Mouse (Mus musculus) midbrain, embryonic 16.5 days (tissue): ENCODE measurements around the gene Scaf1. TPM values are rescaled to one million over a fixed set of nuclear protein-coding genes. Genes with fewer than 3 reads are reported as not detected.

Experiments
- ATAC-seq: fragments of 200-750 bp; cut with Nextera tagmentation; 2 replicates; pipeline ENCODE4 v1.8.0; 2017; ENCODE audit warnings: moderate TSS enrichment
- H3K27ac ChIP-seq: fragments of 300-500 bp; sonication (generic); 2 replicates; pipeline ENCODE4 v1.5.1; 2014; ENCODE audit warnings: mild to moderate bottlenecking, low read length, mixed read lengths
- H3K27me3 ChIP-seq: fragments of 300-500 bp; sonication (generic); 2 replicates; pipeline ENCODE4 v1.6.1; 2014; ENCODE audit warnings: low read depth, low read length, mixed read lengths; ENCODE audit not compliant: control insufficient read depth, insufficient read depth
- H3K36me3 ChIP-seq: fragments of 300-500 bp; sonication (generic); 2 replicates; pipeline ENCODE4 v1.6.1; 2014; ENCODE audit warnings: mild to moderate bottlenecking, low read length, moderate library complexity, mixed read lengths; ENCODE audit not compliant: control insufficient read depth, insufficient read depth
- H3K4me1 ChIP-seq: fragments of 300-500 bp; sonication (generic); 2 replicates; pipeline ENCODE4 v1.6.1; 2014; ENCODE audit warnings: mild to moderate bottlenecking, low read length, mixed read lengths; ENCODE audit not compliant: control insufficient read depth, insufficient read depth
- H3K4me2 ChIP-seq: fragments of 300-500 bp; sonication (generic); 2 replicates; pipeline ENCODE4 v1.6.1; 2014; ENCODE audit warnings: mild to moderate bottlenecking, low read length, mixed read lengths
- H3K4me3 ChIP-seq: fragments of 300-500 bp; sonication (generic); 2 replicates; pipeline ENCODE4 v1.5.1; 2014; ENCODE audit warnings: low read depth, mild to moderate bottlenecking, low read length, moderate library complexity, mixed read lengths
- H3K9ac ChIP-seq: fragments of 300-500 bp; sonication (generic); 2 replicates; pipeline ENCODE4 v1.6.1; 2014; ENCODE audit warnings: low read depth, low read length, mixed read lengths
- H3K9me3 ChIP-seq: fragments of 300-500 bp; sonication (generic); replicated peaks from 2 replicates; pipeline ENCODE4 v1.6.1; 2014; ENCODE audit warnings: mild to moderate bottlenecking, low read length, mixed read lengths; ENCODE audit not compliant: control insufficient read depth, poor library complexity, severe bottlenecking
- WGBS: fragments of 180-500 bp; shearing (Covaris S2); extraction: QIAGEN DNeasy Blood & Tissue Kit; methylation state at CpG from one replicate; pipeline ENCODE4 v1.1.7; 2014; 5-methylcytosine and 5-hydroxymethylcytosine counted together
- polyA plus RNA-seq: library from polyadenylated mRNA; unstranded; fragments of >200 nt; fragmentation: Nextera tagmentation; extraction: Ambion mirVana; gene quantifications from 2 replicates; pipeline ENCODE4 v1.2.1, GENCODE M21; 2015

The Scaf1 gene
- polyA plus RNA-seq, 1 experiment from 2014 or later = 42.4 TPM

- 96% methylated on average over 26 of the region's 26 CpGs for WGBS
- Histone ChIP-seq H3K4me3 (no peak overlapping the region), H3K4me1 (peaks cover 9% of the 10 kb centered on the region), H3K9ac (no peak overlapping the region), H3K36me3 (peaks cover 68% of the 10 kb centered on the region), H3K27ac (no peak overlapping the region), H3K4me2 (no peak overlapping the region), H3K27me3 (no peaks in the 10 kb centered on the region), H3K9me3 (no peaks in the 10 kb centered on the region)
- ATAC-seq = no peak
These were observed 30.7 kb upstream of the Scaf1 start for GRCm38 (mm10) chr7:45046853-45047350.

DNA sequence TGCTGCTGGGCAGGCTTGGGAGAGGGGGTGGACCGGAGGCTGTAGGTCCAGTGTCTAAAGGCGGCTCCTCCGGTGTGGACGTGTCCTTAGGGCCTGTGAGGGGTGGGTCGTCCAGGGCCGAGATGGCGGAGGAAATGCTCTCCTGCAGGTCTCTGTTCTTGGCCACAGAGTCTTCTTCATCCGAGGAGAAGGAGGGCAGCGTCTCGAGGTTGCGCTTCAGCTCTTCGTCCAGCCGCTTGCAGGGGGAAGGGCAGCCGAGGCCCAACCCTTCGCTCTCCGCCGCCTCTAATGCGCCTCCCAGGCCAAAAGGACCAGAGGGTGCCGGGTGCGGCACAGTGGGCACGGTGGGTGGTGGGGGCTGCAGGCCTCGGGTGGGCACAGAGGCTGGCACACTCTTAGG is 29.6 kb upstream of the Scaf1 start:
- Histone ChIP-seq H3K4me3 (no peak overlapping the region), H3K9ac (no peak overlapping the region), H3K27ac (no peak overlapping the region), H3K9me3 (no peaks in the 10 kb centered on the region), H3K27me3 (no peaks in the 10 kb centered on the region), H3K36me3 (peaks cover 76% of the 10 kb centered on the region), H3K4me1 (peaks cover 4% of the 10 kb centered on the region; the same call in 1 of the 2 replicates), H3K4me2 (no peak overlapping the region)
- 94% methylated on average over 22 of the region's 22 CpGs for WGBS
- no peak for ATAC-seq

DNA sequence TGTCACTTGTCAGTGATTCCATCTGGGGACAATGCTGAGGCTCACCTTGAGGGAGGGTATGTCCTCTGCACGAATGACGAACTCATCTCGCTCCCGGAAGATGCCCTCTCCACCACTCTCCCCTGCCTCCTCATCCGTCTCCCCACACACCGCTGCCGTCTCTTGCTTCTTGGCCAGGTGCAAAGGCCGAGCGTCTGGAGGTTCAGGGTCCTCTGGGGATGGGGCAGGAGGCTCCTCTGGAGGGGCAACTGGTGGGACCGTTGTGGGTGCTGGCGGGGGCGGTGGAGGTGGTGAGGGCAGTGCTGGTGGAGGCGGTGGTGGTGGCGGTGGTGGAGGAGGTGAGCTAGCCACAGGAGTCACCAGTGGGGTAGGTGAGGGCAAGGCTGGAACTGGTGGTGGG is 27.1 kb upstream of the Scaf1 start:
- no peak overlapping the region for H3K9ac ChIP-seq

GRCm38 (mm10) chr7:45040851-45041250 is 24.7 kb upstream of the Scaf1 start:
- H3K9ac ChIP-seq = no peak overlapping the region

More for the DNA sequence above, 27.1 kb upstream of the Scaf1 start:
- H3K36me3 ChIP-seq = peaks cover 78% of the 10 kb centered on the region
- no peak for ATAC-seq
- no peak overlapping the region for H3K4me2 ChIP-seq
- H3K9me3 ChIP-seq = no peaks in the 10 kb centered on the region
- H3K27ac ChIP-seq = no peak overlapping the region
- 97% methylated on average over 14 of the region's 14 CpGs for WGBS
- H3K4me3 ChIP-seq = no peak overlapping the region
- no peaks in the 10 kb centered on the region for H3K4me1 ChIP-seq
- no peaks in the 10 kb centered on the region for H3K27me3 ChIP-seq

GRCm38 (mm10) chr7:45038411-45038810 is 22.2 kb upstream of the Scaf1 start:
- Histone ChIP-seq H3K36me3 (peaks cover 81% of the 10 kb centered on the region), H3K4me3 (no peak overlapping the region), H3K4me2 (no peak overlapping the region), H3K9me3 (no peaks in the 10 kb centered on the region), H3K9ac (no peak overlapping the region), H3K4me1 (no peaks in the 10 kb centered on the region), H3K27ac (no peak overlapping the region), H3K27me3 (no peaks in the 10 kb centered on the region)
- 95% methylated on average over 9 of the region's 9 CpGs for WGBS
- no peak for ATAC-seq

More at GRCm38 (mm10) chr7:45040851-45041250, 24.7 kb upstream of the Scaf1 start:
- no peak overlapping the region for H3K4me3 ChIP-seq
- no peaks in the 10 kb centered on the region for H3K4me1 ChIP-seq
- no peaks in the 10 kb centered on the region for H3K27me3 ChIP-seq
- H3K4me2 ChIP-seq = no peak overlapping the region
- peaks cover 73% of the 10 kb centered on the region for H3K36me3 ChIP-seq
- no peak for ATAC-seq
- H3K9me3 ChIP-seq = no peaks in the 10 kb centered on the region
- WGBS = 94% methylated on average over 9 of the region's 9 CpGs
- no peak overlapping the region for H3K27ac ChIP-seq

DNA sequence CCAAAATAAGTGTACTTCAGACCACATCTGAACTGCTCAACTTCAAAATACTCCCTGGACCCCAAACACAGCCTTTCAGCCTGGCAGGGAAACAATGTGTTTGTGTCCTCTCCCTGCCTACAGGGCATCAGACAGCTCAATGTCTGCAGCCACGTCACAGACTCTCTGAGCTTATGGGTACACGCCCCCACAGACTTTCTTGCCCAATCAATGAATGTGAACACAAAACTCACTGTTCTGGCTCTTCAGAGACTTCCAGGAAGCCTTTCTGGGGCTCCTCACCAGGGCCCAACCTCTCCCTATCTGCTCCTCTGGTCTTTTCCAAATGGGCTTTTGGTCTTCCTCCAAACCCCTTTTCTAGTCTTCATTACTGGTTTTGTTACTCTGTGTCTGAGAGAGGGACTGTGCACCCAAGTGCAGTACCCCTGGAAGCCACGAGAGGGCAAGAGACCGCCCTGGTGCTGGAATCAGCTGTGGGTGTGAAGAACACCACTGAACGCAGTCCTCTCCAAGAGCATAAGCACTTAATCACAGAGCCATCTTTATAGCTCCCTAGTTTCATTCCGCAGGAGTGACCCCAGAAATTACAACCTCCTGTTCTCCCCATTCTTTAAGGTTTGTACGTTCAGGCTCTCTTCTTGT is 21.7 kb upstream of the Scaf1 start:
- Histone ChIP-seq H3K4me2 (no peak overlapping the region), H3K4me3 (no peak overlapping the region), H3K27ac (no peak overlapping the region), H3K9ac (no peak overlapping the region), H3K36me3 (peaks cover 75% of the 10 kb centered on the region), H3K4me1 (no peaks in the 10 kb centered on the region), H3K27me3 (no peaks in the 10 kb centered on the region), H3K9me3 (no peaks in the 10 kb centered on the region)
- ATAC-seq = no peak
- 71% methylated on average over 7 of the region's 7 CpGs for WGBS

GRCm38 (mm10) chr7:45036702-45037101 is 20.5 kb upstream of the Scaf1 start:
- 91% methylated on average over 11 of the region's 11 CpGs for WGBS
- no peak for ATAC-seq

GRCm38 (mm10) chr7:45035631-45036030 is 19.5 kb upstream of the Scaf1 start:
- Histone ChIP-seq H3K27me3 (no peaks in the 10 kb centered on the region), H3K9me3 (no peaks in the 10 kb centered on the region), H3K9ac (no peak overlapping the region), H3K4me3 (no peak overlapping the region), H3K36me3 (peaks cover 73% of the 10 kb centered on the region), H3K4me1 (no peaks in the 10 kb centered on the region), H3K27ac (no peak overlapping the region), H3K4me2 (no peak overlapping the region)
- ATAC-seq = no peak
- WGBS = 95% methylated on average over 3 of the region's 3 CpGs

More at GRCm38 (mm10) chr7:45036702-45037101, 20.5 kb upstream of the Scaf1 start:
- H3K27ac ChIP-seq = no peak overlapping the region
- H3K9me3 ChIP-seq = no peaks in the 10 kb centered on the region
- H3K9ac ChIP-seq = no peak overlapping the region
- no peak overlapping the region for H3K4me3 ChIP-seq
- no peaks in the 10 kb centered on the region for H3K4me1 ChIP-seq
- no peaks in the 10 kb centered on the region for H3K27me3 ChIP-seq
- H3K4me2 ChIP-seq = no peak overlapping the region
- peaks cover 73% of the 10 kb centered on the region for H3K36me3 ChIP-seq

DNA sequence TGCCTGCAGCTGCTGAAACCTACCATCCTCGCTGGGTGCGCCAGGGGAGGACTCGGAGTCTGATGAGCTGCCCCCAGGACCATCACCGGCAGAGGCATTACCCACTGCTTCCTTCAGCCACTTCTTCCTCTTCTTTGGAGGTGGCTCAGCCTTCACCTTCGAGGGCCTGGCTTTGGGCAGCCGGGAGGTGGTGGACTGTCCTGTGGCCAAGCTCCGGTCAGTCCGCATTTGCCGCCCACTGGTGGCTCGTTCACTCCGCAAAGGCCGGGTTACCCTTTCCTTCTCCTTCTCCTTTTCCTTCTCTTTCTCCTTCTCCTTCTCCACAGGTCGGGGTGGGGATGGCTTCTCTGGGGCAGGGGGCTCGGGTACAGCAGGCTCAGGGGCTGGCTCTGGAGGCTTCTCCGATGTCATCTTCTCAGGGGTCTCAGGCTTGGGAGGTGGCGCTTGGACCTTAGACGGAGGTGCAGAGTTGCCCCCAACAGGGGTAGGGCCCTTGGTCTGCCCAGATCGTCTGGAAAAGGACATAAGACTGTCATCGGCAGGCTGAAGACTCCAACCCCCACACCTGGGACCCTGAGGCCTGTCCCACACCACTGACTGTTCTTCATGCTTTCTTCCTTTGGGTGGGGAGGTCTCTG is 17.7 kb upstream of the Scaf1 start:
- H3K27ac ChIP-seq = no peak overlapping the region
- 93% methylated on average over 19 of the region's 19 CpGs for WGBS
- no peaks in the 10 kb centered on the region for H3K27me3 ChIP-seq

More for the DNA sequence above, 17.7 kb upstream of the Scaf1 start:
- Histone ChIP-seq H3K9me3 (no peaks in the 10 kb centered on the region), H3K36me3 (peaks cover 74% of the 10 kb centered on the region), H3K4me3 (no peak overlapping the region), H3K4me2 (no peak overlapping the region), H3K4me1 (no peaks in the 10 kb centered on the region), H3K9ac (no peak overlapping the region)
- no peak for ATAC-seq
